Mouse (Mus musculus) heart, postnatal 4 days (tissue): ENCODE measurements around the gene Nkx2-5. TPM values are rescaled to one million over a fixed set of nuclear protein-coding genes. Genes with fewer than 3 reads are reported as not detected.

Experiments used
- DNase-seq: peaks from one replicate; pipeline ENCODE4 v3.0.0; 2021
- total RNA-seq, 2 experiments: library from RNA; stranded (reverse); gene quantifications; 2 replicates each; pipeline ENCODE4 v1.2.3; 2021

Gene Nkx2-5
- total RNA-seq, 2 experiments from 2014 or later = 123 to 128 TPM

DNA sequence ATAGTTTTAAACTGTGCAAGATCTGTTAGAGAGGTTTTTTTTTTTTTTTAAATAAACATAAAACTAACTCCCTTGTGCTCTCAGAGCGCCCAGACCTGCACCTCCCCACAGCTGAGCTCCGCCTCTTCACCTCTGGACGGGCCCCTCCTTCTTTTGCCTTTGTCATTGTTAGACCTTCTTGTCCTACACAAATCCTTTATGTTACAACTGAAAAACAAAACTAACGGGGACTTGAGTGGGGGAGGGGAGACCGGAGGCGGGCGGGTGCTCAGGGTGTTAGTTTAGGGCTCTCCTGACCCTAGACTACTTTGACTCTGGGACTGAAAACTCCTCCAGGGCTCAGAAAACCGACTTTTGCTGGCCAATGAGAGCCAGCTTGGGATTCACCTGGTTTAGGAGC, 8.9 kb downstream of the Nkx2-5 start:
- no peak for DNase-seq

DNA sequence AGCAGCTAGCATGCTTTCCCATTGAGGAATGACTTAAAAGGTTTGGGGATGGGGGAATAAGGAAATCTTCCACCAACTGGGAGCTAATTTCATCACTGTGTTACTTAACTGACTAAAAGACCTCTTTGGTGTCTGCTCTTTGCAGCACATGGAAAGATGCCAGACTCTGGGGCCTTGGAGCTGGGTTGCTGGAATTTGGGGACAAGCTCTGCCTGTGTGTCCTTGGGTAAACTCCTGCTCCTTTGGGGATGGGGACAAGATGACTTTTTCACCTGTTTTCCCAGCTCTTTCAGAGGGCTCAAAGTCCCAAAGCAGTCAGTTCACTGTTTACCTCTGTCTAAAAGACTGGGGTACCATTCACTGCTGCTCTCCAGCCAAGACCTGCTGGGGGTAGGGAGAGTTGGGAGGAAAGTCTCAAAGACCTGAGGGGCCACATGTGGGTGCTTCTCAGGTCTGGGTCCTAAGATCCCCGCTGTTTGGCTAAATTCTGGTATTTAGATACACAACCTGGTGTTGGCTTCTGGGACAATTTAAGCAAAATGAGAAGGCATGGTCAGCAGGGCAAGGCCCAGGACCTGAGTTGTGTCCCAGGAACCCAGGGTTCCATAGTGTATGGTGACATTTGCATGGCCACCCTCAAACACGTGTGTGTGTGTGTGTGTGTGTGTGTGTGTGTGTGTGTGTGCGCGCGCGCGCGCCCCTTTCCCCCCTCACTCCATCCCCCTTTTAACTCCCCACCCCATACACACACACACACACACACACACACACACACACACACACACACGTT, 9.6 kb downstream of the Nkx2-5 start:
- peak; percentile 40 for DNase-seq

DNA sequence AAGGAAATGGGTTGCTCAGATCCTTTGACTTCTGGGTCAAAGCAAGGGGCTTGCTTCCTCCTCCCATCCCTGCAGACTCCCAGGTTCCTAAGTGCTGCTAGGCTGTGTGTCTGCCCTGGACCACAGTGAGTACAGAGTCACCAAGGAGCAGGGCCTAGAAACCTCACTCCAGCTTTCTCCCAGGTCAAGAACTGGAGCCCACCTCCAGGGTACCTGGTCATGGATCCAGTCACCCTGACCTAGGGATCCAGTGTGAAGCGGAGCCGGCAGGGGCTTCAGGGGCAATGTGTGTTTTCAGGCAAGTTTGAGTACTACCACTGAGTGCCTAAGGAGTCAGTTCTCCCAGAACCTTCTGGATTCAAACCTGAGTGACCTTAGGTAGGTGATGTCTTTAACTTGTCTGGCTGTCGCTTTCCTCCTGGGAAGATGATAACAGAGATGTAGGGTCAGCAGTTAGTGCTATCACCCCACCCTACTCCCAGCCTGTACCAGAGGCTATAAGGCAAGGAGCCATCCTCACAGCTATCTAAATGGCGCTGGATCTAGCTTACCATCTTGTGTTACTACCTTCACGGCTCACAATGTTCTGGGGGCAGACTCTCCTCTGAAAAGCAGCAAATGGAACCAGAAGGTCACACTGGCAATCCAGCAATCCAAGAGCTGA, 10.4 kb downstream of the Nkx2-5 start:
- no peak for DNase-seq

DNA sequence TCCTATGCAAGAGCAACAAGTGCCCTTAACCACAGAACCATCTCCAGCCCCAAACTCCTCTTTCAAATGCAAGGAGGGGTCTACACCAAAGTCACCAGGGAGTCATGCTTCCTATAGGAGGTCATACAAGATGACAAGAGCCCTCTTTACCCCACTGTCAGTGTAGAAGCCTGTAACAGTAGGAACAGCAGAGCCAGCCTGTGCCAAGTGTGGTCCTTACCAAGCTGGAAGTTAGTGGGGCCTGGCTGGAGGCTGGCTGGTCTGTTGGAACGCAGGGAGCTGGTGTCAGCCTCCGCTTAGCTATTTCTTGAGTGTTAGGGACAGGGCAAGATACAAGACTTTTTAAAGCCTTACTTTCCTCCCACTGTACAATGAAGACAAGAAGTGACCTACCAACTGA, 11.0 kb downstream of the Nkx2-5 start:
- DNase-seq = no peak

DNA sequence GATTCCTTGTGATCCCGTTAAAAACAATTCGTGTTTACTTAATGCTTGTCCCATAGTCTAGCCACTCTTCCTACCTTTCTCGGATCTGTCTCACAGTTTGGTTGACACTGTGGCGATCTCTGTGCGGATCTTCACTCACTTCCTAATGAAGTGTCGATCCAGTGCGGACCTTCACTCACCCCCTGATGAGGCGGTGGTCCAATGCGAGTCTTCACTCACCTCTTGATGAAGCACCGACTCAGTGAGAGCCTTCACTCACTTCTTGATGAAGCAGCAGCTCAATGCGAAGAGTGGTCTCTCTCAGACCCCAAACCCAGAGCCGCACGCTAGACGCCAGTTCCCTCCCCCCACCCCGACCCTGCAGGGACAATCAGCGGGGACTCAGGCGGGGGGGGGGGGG, 18.7 kb downstream of the Nkx2-5 start:
- no peak for DNase-seq

DNA sequence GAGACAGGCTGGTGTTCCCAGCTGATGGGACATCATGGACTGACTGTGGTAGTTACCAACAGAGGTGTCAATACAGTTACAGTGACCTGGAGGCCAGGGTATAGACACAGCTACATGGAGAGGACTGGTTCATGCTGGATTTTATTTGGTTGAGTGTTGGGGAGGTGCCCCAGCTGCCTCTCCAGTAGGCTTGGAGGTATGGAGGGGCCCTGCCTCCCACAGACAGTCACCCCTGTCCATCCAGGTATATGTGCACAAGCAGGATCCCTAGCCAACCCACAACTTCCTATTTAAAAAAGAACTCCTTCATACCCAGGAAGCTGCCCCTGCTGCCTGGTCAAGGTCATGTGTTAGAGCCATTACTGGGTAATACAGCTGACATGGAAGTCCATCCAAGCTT, 27.0 kb downstream of the Nkx2-5 start:
- DNase-seq = no peak

DNA sequence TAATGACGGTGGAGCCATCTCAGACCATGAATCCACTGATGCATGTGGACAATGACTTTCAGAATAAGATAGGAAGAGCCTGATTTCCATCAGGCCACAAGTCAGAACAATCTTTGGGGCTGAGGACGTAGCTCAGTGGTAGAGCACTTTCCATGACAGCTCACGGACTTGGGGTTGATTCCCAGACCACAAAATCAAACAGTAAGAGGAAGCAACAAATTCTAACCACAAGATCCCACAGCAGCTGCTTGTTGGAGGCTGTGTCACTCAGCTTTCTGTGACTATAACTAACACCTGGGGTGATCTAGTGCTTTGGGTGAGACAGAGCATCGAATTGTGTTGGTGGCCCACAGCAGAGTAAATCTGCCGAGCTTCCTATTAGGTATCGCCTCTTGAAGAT, 28.0 kb downstream of the Nkx2-5 start:
- no peak for DNase-seq

DNA sequence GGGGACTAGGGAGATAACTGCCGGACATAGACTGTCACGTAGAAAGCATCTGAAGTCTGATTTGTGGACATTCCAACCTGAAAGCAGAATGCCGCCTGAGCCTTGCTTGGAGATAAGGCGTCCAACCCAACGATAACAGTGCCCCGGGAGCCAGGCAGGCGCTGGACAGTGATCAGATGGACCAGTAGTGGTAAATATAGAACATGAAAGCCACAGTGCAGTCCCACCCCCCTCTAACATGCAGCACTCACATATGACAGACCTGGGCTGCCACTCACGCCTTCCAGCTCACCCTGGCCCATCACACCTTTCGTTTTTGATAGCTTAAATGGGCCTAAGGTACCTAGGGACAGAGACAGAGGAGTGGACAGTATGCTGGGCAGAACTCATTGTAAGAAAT, 31.3 kb downstream of the Nkx2-5 start:
- DNase-seq = no peak

DNA sequence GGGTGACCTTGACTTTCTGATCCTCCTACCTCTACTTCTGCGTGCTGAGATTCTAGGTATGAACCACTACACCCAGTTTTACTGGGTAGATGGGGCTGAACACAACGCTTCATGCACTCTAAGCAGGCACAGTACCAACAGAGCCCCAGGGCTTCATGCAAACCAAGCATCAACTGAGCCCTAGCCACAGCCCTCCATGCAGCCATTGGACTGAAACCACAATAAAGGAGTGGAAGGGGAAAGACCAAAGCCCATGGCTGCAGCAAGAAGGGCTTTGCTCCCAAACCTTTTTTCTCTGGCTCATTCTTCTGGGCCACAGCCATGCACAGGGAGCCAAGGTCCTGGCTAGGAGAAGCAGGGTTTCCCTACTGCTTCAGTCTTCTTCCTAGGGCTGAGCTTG, 32.2 kb downstream of the Nkx2-5 start:
- DNase-seq = no peak

DNA sequence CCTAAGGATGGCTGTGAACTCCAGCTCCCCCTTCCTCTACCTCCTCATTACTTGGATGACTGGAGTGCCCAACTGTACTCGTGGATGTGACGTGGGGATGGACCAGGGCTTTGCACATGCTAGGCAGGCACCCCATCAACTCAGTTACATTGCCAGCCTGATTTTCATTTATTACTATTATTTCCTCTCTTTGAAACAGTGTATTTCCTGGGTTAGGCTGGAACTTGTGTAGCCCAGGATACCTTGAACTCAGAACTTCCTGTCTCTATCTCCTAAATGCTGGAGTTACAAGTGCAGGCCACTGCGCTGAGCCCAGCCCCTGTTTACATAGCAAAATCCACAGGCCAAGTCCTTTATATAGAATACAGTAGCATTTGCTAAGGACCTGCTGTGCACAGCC, 41.9 kb downstream of the Nkx2-5 start:
- no peak for DNase-seq

DNA sequence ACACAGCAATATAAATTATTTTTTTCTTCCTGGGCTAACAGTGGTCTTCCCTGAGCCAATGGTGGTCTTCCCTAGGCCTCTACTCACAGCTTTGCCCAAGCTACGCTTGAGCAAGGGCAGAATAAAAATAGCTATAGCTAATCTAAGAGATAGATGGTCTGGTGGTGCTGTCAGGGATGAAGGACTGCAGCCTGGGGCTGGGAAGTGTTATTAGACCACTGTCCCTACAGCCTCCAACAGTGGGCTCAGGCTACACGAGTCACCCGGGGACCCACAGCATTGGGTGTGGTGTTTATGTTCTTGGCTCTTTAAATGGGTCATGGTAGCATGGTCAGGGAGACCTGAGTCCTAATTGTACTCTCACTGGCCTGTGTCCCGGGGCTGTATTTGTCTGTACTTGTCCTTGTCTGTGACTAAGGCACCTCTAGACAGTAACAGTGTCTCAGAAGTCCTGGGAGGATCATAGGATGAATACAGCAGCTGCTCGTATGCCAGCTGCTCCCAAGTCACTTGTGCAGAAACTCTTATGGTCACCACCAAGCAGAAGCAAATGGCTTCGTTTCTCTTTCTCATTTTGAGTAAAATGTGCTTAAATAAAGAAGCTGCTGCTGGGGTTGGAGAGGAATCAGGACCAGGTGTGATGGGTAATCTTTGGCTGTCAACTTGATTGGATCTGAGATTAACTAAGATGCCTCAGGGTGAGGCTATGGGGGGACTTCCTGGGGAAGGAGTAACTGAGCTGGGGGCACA, 47.3 kb downstream of the Nkx2-5 start:
- DNase-seq = no peak

DNA sequence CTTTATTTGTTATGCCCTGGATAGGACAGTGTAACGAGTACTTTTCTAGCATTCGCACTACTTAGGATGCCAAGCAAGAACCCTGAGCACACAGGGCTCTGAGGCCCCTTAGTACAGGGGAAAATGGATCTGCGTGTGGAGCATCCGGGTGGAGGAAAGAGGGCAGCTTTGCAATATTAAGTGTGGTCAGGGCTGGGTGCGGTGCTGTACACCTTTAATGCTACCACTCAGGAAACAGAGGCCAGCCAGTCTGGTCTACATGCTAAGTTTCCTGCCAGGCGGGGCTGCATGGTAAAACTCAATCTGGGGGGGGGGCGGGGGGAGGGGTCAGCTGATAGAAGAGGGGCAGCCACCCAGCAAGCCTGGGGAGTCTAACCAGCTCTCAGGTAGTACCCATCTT, 49.4 kb downstream of the Nkx2-5 start:
- no peak for DNase-seq

DNA sequence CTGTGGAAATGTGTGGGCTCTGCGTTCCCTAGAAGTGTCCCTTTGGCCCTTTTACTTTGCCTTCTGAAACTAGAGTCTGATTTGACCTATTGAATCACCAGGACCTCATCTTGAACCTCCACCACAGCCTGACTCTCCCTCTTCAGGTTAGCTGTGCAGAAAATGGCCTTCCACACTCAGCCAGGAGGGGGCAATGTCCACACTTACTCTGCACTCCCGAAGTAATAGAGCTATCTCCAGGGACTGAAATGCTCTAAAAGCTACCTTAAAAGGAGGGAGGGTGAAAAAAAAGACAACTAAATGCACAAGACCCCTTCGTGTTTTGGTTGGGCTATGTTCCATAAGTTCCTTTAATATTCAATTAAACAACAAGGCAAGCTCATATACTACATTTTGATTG, 50.1 kb downstream of the Nkx2-5 start:
- DNase-seq = peak; percentile 82

DNA sequence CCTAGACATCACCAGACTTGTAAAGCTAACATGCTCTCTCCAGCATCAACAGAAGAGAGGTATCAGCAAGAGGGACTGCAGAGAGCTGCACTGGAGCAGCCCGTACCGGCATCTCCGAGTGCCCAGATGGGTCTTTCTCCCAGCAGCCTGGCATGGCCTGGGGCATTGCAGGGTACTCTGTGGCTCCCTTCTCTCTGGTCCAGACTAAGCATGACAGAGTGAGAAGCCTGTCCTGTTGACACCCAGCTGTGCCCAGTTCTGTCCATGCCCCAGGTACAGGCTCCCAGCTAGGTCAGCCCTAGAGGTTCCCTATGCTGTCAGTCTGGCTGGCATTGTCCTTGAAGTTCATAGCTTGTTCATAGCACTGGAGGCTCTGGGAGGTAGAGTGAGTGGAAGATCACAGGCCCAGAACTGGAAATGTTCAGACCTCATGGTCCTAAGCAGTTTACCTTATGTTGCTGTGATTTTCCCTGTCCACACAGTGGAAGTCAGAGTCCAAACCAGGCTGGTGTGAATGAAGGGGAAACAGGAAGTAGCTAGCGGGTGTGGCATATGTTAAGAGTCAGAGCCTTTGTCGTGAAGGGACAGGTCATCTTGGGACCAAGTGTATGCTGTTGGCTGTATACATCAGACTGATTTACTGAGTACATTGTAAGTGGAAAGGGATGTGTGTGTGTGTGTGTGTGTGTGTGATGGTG, 51.6 kb downstream of the Nkx2-5 start:
- no peak for DNase-seq

DNA sequence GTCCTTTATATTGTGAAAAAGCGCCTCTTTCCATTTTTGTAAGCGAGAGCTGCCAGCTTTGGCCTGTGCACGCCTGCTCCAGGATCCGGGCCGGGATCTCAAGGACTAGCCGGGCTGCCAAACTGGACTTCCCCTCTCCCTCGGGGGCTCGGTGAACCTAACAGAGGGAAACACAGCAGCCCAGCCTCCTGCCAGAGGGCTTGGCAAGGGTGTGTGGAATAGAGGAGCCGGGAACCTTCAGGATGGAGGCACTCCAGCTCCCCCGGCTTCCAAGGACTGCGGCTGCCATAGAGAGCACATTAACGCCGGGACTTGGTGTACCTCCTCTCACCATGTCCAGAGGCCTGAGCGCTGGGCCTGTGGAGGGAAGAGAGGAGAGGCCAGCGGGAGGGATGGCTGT, 52.7 kb downstream of the Nkx2-5 start:
- peak; percentile 18 for DNase-seq

DNA sequence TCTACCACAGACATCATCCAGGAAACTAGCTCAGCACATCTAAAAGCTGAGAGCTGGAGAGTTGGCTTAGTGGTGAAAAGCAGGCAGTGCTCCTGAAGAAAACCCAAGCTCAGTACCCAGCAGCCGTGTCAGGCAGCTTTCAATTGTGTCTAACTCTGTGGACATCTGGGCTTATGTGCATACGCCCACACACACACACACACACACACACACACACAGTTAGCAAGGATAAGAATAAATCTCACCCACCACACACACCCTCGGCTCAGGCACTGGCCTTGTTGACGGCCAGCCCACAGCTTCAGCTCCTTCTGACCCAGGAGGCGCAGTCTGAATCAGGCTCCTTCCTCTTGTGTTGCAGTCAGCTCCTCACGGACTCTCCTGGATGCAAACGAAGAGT, 53.2 kb downstream of the Nkx2-5 start:
- no peak for DNase-seq

DNA sequence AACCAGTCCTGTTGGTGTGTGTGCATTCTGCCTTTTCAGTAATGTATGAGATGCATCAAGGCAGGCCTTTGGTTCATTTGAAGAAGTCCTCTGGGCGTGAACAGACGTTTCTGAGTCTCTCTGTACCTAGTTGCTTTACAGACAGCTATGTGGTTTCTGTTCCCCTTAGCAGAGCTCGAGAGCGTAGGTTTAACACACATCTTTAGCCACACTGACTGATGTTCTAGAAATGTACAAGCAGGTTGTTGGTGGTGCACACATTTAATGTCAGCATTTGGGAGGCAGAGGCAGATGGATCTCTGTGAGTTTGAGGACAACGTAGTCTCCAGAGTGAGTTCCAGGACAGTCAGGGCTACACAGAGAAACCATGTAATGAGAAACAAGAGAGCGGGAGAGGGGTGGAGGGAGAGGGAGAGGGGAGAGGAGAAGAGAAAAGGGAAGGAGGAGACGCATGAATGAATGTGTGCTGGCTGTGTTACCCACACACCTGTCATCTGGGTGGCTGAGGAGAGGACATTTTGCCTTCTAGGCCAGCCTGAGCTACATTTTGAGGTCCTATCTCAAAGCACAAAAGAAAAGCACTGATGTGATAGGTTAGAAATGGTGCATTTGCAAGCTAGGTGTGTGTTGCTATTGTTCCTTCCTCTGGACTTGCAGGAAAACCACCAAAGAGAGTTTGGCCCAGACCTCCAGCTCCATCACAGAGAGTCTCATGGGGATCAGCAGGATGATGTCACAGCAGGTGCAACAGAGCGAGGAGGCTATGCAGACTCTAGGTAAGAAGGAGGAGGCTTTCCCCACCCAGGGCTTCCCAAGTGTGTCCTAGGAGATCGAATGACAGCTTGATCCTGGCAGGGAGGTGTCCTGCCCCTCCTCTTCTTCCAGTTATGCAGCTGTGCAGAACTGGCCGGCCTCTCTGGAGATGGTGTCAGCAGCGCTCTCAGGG, 54.3 kb downstream of the Nkx2-5 start:
- DNase-seq = no peak

DNA sequence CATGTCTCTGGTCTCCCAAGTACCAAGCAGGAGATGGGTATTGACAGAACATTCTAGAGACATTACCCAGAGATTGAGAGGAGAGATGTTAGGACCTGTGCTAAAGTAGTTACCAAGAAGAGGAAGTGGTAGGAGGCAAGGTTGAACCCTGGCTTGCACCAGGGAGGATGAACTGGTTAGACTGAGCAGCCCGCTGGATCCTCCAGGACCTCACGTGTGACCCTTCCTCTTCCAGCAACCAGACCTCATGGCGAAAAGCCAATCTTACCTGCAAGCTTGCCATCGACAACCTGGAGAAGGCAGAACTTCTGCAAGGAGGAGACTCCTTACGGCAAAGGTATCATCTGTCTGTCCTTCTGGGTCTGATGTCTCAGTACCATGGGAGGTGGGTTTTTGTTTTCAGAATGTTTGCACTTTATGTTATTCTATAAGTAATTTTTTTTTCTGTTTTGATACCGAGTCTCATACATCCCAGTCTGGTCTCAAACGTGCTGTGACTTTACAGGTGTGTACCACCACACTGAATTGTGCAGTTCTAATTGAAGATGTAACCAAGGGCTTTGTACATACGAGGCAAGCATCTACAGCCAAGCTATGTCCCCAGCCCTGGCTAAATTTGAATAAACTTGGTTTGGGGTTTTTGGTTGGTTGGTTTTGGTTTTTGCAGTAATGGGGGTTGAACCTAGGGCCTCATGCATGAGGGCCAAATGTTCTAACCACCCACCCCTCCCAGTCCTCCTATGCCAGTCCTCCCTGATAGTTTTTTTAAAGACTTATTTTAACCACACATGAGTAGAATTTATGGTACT, 55.1 kb downstream of the Nkx2-5 start:
- no peak for DNase-seq

DNA sequence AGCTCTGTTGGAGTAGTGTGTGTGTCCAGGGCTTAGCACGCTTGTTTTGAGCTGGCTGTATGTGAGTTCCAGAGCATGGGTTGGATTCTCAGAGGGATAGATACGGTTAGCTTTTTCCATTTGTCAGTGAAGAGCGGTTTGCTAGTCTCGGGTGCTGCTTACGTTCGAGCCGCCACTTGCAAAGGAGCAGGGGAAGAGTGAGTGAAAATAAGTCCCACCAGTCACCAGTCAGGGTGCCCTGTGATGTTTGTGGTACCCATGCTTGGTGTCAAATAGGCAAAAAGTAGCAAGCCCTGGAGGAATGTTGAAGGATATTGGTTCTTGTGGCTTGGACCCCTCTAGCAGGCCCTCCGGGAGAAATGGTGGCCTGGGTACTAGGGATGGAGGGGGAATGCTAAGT, 55.8 kb downstream of the Nkx2-5 start:
- DNase-seq = no peak
